Mouse (Mus musculus): Measurements from ENCODE around the gene Ak1.

GRCm38 (mm10) chr2:32608141-32608777 is 13.3 kb upstream of the Ak1 start:
- TF ChIP-seq CTCF (IDR thresholded peaks at IDR 0.05; ENCODE audit: extremely low read depth, insufficient read depth, low read length) (no peak), POLR2A (IDR thresholded peaks at IDR 0.05; ENCODE audit: extremely low read depth, insufficient read depth, low read length) (no peak)
